Mouse (Mus musculus) left cerebral cortex, adult 18-20 months (tissue): ENCODE measurements at regions not wholly inside any gene's neighbourhood (a gene's known extent, or its start where the extent isn't known, plus 50 kb on each side); places are given as distances from the start of the nearest gene placed in this dataset.

Experiments used
- DNase-seq, 2 experiments: peaks; one replicate each; pipeline ENCODE4 v3.0.0; 2021 to 2022; ENCODE audit warnings: low spot score in 2 of 2, mixed read lengths in 1 of 2

GRCm38 (mm10) chr4:106101904-106102303 is 214.1 kb upstream of the Usp24 start:
- no peak for DNase-seq

GRCm38 (mm10) chr4:106102451-106102977 is 213.5 kb upstream of the Usp24 start:
- no peak for DNase-seq

- DNase-seq = no peak
These were observed 212.0 kb upstream of the Usp24 start for GRCm38 (mm10) chr4:106103750-106104635.

GRCm38 (mm10) chr4:106112981-106113380 is 203.0 kb upstream of the Usp24 start:
- DNase-seq = no peak

GRCm38 (mm10) chr4:106113747-106114146 is 202.3 kb upstream of the Usp24 start:
- DNase-seq = no peak

- no peak for DNase-seq
These were observed 199.4 kb upstream of the Usp24 start for GRCm38 (mm10) chr4:106116611-106117010.

GRCm38 (mm10) chr4:106121306-106121705 is 194.7 kb upstream of the Usp24 start:
- DNase-seq = no peak

GRCm38 (mm10) chr4:106123038-106123654 is 192.9 kb upstream of the Usp24 start:
- no peak for DNase-seq

GRCm38 (mm10) chr4:106127199-106127598 is 188.8 kb upstream of the Usp24 start:
- no peak for DNase-seq

- peak; percentile 32 to 48 for DNase-seq
These were observed 188.4 kb upstream of the Usp24 start for GRCm38 (mm10) chr4:106127641-106128040.

GRCm38 (mm10) chr4:106129327-106129726 is 186.7 kb upstream of the Usp24 start:
- DNase-seq = no peak

GRCm38 (mm10) chr4:106129803-106130202 is 186.2 kb upstream of the Usp24 start:
- no peak for DNase-seq

GRCm38 (mm10) chr4:106133746-106134730 is 182.0 kb upstream of the Usp24 start:
- DNase-seq = no peak

GRCm38 (mm10) chr4:106142741-106143140 is 173.3 kb upstream of the Usp24 start:
- DNase-seq = no peak

GRCm38 (mm10) chr4:106144351-106145116 is 171.5 kb upstream of the Usp24 start:
- no peak for DNase-seq

GRCm38 (mm10) chr4:106146919-106147460 is 169.0 kb upstream of the Usp24 start:
- DNase-seq = no peak

- no peak for DNase-seq
These were observed 167.1 kb upstream of the Usp24 start for GRCm38 (mm10) chr4:106148866-106149265.

- DNase-seq = no peak
These were observed 166.5 kb upstream of the Usp24 start for GRCm38 (mm10) chr4:106149471-106150048.

GRCm38 (mm10) chr4:106150775-106151174 is 165.2 kb upstream of the Usp24 start:
- no peak for DNase-seq
